Mouse (Mus musculus): ENCODE results near the gene Spdl1.
A peak's percentile ranks its signal among the peaks of the same experiment; 100 is the strongest.

The Spdl1 gene

DNA sequence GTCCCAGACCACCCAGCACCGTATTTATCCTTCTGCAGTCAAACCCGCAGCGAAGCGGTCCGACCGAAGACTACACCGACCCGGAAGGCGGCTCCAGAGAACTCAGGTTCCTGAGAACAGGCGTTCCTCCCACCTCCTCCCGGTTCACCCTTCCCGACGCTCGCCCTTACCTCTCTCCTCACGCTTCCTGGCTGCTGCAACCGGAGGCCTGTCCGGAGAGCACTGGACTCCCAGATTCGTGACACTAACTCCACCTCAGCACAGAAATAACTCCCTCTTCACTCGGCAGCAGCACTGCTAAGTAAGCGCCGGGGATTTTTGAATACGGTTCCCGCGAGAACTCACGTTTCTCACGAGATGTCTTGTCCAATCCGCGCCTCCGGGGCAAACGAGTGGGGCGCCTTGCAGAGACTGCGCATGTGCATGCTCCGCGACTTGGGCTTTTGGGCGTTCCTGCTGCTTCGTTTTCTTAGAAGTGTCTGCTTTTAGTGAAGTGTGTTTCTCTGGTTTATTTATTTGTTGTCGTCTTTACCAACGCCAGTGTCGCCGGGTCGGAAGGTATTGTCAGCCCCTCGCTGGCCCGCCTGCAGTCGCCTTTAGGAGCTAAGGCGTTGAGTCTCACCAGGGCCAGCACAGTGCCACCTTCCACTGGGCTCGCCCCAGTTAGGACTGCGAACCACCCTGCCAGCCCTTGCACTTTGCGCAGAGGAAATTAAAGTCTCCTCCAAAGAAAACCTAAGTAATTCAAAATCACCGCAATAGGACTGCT is at the start of gene Spdl1:
TSS of gene Spdl1 (minus strand) at position 324 of the 769 bp plus-strand sequence.
- DNase-seq (ENCODE audit: low spot score) = peak; percentile 99

GRCm38 (mm10) chr11:34881528-34881927 is 48.1 kb upstream of the Spdl1 start:
- DNase-seq (ENCODE audit: low spot score) = peak; percentile 65

DNA sequence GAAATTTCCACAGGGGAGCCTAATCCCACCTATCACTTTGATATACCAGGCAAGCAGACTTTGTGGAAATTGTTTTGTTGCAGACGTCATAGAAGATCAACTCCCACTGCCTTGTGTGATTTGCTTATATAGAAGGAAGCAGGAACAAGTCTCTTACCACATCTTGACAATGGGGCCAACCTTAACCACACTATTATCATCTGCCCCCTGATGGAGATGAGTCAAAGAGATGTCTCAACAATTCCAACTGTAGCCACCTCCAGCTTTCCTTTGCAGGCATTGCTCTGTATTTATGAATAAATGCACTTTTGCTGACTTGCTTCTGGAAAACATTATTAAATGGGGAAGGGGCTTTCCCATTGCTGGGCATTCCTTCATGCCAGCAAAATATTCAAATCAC is 46.2 kb upstream of the Spdl1 start:
- DNase-seq (ENCODE audit: low spot score) = no peak

DNA sequence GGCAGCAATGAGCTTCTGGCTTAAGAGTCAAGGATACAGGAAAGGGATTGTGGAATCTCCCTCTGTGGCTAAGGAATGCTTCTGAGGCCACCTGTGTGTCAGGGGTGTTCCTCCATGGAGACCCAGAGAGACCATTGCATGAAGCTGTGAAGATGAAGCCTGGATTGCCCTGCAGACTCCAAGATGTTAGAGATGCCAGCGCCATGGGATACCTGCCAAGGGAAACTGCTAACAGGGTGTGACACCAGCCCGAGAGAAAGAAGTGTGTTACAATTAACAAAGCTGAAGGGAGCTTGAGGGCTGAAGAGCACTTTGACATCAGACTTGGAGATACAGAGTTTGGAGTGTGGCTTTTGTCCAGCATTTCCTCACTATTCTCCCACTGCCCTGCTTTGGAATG is 40.4 kb upstream of the Spdl1 start:
- peak; percentile 33 for DNase-seq (ENCODE audit: low spot score)

DNA sequence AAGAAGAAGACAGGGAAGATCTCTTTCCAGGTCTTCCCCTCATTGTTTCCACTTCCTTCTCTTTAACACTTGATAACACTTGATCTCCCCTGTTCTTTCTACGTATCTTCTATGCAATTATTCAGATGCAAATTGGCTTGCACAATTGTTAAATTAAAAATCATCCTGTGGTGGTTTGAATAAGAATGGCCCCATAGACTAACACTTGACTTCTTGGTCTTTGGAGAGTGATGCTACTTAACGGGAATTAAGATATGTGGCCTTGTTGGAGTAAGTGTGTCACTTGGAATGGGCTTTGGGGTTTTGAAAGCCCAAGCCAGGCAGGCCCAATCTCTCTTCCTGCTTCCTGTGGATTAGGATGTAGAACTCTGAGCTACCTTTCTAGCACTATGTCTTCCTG is 39.0 kb upstream of the Spdl1 start:
- no peak for DNase-seq (ENCODE audit: low spot score)

DNA sequence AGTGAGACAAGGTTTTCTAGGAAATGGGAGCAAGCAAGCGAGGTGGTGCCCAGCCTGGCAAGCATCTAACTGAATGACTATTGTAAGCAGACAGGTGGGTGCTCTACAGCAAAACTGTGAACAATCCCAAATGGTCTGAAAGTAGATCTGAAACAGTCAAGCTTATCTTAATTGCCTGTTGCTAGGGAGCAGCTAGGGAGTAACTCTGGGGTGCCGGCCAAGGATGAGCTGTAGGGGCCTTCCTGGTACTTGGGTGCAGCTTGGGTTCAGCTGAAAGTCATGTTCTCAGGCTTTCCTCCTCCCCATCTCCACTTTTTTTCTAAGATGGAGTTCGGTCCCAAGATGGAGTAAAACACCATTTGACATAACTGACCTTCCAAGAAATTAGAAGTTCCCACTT is 38.5 kb upstream of the Spdl1 start:
- DNase-seq (ENCODE audit: low spot score) = no peak

DNA sequence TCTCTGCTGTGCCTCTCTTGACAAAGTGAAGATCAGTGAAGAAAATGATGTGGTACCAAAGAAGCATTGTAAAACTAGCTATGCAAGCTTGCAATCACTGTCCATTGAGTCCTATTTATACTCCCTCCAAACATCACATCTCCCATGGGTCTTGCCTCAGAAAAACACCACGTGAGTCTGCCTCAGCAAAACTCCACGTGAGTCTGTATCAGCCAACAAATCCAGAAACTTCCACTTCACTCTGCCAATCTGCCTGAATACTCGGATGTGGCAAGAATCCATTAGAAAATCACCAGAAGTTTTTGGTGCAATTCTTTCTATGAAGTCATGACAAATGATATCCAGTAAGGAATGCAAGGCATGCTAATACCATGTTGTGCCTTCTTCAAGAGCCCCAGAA is 38.0 kb upstream of the Spdl1 start:
- DNase-seq (ENCODE audit: low spot score) = peak; percentile 17

DNA sequence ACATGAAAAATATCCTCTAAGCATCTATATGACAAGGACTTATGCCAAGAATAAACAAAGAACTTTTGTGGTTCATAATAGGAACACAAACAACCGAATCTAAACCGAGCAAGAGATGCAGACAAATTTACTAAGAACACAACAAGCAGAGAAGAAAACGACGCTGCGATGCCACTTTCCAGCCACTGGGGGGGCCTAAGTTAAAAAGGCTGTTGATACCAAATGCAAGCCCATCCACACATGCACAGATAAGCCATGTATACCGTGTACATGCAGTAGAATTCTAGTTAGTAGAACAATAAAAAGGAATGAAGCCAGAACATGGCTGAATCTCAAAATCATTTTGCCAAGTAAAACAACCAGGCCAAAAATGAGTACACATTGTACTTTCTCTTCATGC is 35.2 kb upstream of the Spdl1 start:
- DNase-seq (ENCODE audit: low spot score) = no peak

DNA sequence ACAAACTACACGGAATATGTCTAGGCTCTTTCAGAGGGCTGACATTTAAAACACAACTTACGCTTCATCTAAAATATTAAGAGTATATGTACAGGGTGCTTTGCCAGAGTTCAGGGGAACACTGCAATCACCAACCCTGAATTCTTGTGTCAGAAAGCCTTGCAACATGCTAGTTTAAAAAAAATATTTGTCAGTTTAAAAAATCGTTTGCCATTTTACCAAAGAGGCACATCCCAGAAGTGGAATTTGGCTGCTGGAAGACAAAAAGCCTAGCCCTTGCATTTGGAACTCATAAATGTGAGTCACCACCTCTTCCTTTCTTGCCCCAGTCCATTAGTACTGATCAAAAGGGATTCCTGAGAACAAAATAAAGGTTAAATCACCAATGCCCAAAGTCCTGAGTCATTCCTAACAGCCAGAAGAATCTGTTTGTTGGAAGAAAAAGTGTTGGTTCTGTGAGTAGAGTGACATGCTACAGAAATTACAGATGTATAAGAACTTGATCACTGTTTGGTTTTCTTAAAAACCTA is 32.4 kb upstream of the Spdl1 start:
- DNase-seq (ENCODE audit: low spot score) = peak; percentile 13

DNA sequence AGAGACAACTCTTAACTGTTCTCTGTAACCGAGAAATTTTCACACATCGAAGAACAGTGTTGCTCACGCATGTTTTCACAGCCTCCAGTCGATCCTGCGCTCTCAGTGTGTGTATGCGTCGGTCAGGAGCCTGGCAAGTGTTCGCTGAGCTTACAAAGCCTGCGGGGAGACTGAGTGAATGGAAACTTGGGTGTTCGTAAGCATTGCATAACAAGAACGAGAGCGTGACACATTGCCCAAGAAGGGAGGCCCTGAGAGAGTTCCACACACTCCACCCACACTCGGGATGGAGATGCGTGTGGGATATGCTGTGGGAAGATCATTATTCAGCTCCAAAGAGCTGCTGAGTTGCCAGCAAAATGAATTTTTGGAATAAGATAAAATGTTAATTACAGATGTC is 31.7 kb upstream of the Spdl1 start:
- peak; percentile 26 for DNase-seq (ENCODE audit: low spot score)

- DNase-seq (ENCODE audit: low spot score) = no peak
Measured at GRCm38 (mm10) chr11:34856652-34857051, 23.2 kb upstream of the Spdl1 start.

DNA sequence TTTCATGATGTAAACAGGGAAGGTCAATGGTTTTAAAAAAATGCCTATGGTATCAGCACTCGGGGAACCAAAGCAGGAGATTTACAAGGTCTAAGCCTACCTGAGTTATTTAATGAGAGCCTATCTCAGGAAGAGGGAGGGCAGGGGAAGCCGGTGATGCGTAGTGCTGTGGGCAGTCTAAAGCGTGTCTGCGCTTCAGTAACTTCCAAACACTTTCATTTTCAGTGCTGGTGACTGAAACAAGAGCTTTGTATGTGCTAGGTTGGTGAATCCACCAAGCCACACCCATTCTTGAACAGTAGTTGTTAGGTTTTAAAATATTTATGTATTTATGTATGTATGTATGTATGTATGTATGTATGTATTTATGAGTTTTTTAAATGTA is 12.8 kb upstream of the Spdl1 start:
- no peak for DNase-seq (ENCODE audit: low spot score)

GRCm38 (mm10) chr11:34845567-34846267 is 12.3 kb upstream of the Spdl1 start:
- DNase-seq (ENCODE audit: low spot score) = peak; percentile 74

DNA sequence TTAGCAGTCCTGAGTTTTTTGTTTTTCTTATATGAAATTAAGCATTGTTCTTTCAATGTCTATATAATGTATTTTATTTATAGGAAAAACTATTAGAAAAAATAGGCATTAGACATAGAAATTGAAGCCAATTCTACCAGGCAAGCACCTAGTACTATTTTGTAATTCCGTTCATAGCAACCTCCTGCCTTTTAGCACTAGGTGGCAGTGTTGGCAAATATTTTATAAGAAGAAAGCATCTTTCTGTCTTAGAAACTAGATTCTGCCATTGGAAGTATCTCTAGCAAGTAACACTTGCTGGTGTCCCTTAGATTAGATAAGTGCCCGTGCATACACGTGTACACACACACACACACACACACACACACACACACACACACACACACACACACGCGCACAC is 10.1 kb upstream of the Spdl1 start:
- DNase-seq (ENCODE audit: low spot score) = peak; percentile 80

DNA sequence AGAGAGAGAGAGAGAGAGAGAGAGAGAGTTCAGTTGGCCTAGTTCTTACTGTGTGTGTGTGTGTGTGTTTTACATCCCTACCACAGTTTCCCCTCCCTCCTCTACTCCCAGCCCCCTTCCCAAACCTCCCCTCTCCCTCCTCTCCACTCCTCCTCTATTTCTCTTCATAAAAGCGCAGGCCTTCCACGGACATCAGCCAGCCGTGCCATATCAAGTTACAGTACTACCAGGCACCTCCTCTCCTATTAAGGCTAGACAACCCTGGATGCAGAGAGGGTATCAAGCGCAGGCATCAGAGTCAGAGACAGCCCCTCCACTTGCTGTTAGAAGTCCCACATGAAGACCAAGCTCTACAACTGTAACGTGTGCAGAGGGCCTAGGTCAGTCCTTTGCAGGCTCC is 6.8 kb upstream of the Spdl1 start:
- DNase-seq (ENCODE audit: low spot score) = no peak

DNA sequence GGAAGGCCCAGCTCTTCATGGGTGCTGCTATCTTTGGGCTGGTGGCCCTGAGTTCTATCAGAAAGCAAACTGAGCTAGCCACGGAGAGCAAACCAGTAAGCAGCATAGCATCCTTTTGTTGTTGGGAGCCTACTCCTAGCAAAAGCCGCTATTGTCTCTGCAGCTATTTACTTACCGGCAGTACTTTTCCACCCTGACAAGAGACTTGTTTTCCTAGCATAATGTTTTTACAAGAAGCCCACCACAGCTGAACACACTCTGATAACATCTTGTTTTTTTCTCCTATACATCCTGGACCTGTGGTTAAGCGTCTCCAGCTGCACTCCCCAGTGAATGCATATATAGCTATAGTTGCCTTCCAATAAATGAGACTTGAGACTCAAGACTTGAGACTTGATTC is 5.6 kb upstream of the Spdl1 start:
- no peak for DNase-seq (ENCODE audit: low spot score)

GRCm38 (mm10) chr11:34836272-34836671 is 2.8 kb upstream of the Spdl1 start:
- peak; percentile 43 for DNase-seq (ENCODE audit: low spot score)

GRCm38 (mm10) chr11:34832678-34833077 is 763 bp downstream of the Spdl1 start:
- DNase-seq (ENCODE audit: low spot score) = no peak

GRCm38 (mm10) chr11:34827803-34828202 is 5.6 kb downstream of the Spdl1 start:
- DNase-seq (ENCODE audit: low spot score) = no peak

DNA sequence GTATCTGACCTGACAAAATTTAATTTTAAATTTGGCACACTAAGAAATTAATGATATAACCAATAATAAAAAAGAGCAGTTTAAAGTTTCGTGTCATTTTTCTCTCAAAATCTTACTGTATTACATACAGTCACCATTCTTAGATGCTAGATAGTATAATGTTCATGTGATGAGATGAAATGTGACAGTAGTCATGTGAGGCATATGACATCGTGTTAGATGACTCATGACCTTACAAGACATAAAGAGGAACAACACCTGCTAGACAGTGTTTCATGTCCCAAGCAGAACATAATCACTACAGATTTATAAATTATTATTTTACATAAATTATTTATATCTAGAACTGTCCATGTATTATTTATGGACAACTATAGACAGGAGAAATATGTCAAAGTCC is 6.5 kb downstream of the Spdl1 start:
- no peak for DNase-seq (ENCODE audit: low spot score)

DNA sequence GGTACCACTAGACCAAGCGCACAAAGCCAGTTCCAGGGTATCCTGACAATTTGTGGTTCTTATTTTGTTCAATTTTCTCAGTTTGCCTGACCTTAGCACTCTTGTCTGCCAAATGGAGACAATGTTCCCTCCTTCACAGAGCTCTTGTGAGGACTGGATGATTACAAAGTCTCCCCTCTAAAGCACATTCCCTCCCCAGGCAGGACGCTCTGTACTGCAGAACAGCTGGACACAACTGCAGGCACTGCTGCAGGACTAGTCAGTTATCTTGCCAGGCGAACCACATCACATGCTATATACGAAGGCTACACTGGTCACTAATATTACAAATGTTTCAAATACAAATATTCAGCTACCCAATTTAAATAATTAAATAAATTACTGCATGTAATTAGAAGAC is 8.7 kb downstream of the Spdl1 start:
- no peak for DNase-seq (ENCODE audit: low spot score)

DNA sequence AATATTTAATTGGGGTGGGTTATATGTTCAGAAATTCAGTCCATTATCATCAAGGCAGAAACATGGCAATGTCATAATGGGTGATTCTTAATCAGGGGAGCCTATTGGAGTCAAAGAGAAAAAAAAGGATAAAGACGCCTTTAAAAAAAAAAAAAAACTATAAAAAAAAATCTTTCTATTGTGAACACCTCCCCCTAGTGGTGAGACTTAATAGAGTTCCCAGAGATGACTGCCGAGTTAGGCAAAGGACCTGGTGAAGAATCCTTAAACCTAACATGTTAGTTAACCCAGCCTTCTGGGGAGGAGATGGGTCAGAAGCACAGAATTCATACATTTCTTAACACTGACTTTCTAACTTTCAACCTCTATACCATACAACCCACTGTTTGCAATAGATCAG is 18.7 kb downstream of the Spdl1 start:
- peak; percentile 78 for DNase-seq (ENCODE audit: low spot score)

GRCm38 (mm10) chr11:34814319-34814718 is 19.1 kb downstream of the Spdl1 start:
- no peak for DNase-seq (ENCODE audit: low spot score)
